Mouse (Mus musculus) midbrain, embryonic 15.5 days (tissue): Measurements from ENCODE around the gene Cox14. TPM values are rescaled to one million over a fixed set of nuclear protein-coding genes. Genes with fewer than 3 reads are reported as not detected.

Experiments used
- ATAC-seq: fragments of 200-750 bp; cut with Nextera tagmentation; replicated peaks from 2 replicates; pipeline ENCODE4 v1.8.0; 2017; ENCODE audit warnings: moderate TSS enrichment
- H3K27ac ChIP-seq: fragments of 300-500 bp; sonication (generic); 2 replicates; pipeline ENCODE4 v1.5.1; 2015; ENCODE audit warnings: mild to moderate bottlenecking, inconsistent platforms
- H3K27me3 ChIP-seq: fragments of 300-500 bp; sonication (generic); replicated peaks from 2 replicates; pipeline ENCODE4 v1.6.1; 2015; ENCODE audit warnings: inconsistent platforms
- H3K36me3 ChIP-seq: fragments of 300-500 bp; sonication (generic); replicated peaks from 2 replicates; pipeline ENCODE4 v1.6.1; 2015; ENCODE audit warnings: inconsistent platforms
- H3K4me1 ChIP-seq: fragments of 300-500 bp; sonication (generic); 2 replicates; pipeline ENCODE4 v1.6.1; 2015; ENCODE audit warnings: inconsistent platforms
- H3K4me2 ChIP-seq: fragments of 300-500 bp; sonication (generic); 2 replicates; pipeline ENCODE4 v1.6.1; 2015; ENCODE audit warnings: inconsistent platforms, mild to moderate bottlenecking, moderate library complexity
- H3K4me3 ChIP-seq: fragments of 300-500 bp; sonication (generic); 2 replicates; pipeline ENCODE4 v1.5.1; 2015; ENCODE audit warnings: mild to moderate bottlenecking, inconsistent platforms
- H3K9ac ChIP-seq: fragments of 300-500 bp; sonication (generic); 2 replicates; pipeline ENCODE4 v1.6.1; 2015; ENCODE audit warnings: mild to moderate bottlenecking, inconsistent platforms
- H3K9me3 ChIP-seq: fragments of 300-500 bp; sonication (generic); 2 replicates; pipeline ENCODE4 v1.6.1; 2016; ENCODE audit warnings: inconsistent platforms
- WGBS: fragments of 180-500 bp; shearing (Covaris S2); methylation state at CpG from one replicate; pipeline ENCODE4 v1.1.7; 2015; ENCODE audit warnings: mixed read lengths; 5-methylcytosine and 5-hydroxymethylcytosine counted together
- polyA plus RNA-seq: library from polyadenylated mRNA; unstranded; fragments of >200 nt; fragmentation: Nextera tagmentation; extraction: Ambion mirVana; gene quantifications from 2 replicates; pipeline ENCODE4 v1.2.1, GENCODE M21; 2015

Gene Cox14
- polyA plus RNA-seq: 150 and 157 TPM in 2 replicates

DNA sequence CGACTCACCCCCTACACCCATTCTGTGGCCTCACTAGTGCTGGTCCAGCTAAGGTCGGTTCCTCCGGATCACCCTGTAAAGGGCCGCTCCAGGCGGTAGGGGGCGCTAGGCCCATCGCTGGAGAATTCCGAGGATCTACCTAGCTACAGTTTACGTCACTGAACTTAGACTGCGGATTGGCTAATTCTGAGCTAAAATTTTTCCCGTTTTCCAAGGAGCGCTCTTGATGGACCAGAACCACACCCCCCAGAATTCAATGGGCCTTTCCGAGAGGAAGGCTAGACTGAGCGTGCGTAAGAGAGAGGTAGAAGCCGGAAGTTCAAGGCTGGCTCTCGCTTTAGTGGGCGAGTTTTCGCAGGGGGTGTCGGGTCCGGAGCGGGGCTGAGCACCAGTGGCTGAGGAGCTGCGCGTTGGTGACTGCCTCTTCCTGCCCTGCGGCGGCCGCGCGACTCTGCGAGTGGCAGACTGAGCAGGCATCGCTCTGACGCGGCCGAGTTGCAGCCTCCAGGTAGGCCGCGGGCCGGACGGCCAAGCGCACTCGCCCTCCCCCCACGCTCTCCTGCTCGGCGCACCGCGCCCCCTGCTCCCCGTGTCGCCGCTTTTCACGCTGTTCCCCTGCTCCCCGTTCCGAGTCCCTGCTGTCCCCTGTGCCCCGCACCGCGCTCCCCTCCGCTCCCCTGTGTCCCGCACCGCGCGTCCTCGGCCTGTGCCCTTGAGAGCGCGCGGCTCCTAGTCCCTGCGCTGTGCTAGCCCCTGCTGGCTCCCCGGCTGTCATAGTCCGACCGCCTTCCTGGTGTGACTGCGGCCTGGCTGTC is at the start of gene Cox14:
TSS of gene Cox14 (plus strand) at position 278 of the 815 bp plus-strand sequence.
- Histone ChIP-seq H3K4me1 (peaks cover 27% of the 10 kb centered on the region), H3K9me3 (no peaks in the 10 kb centered on the region), H3K36me3 (peaks cover 23% of the 10 kb centered on the region), H3K9ac (peak within 1 kb of the TSS; percentile 83), H3K27ac (peak within 1 kb of the TSS; percentile 87), H3K4me2 (peak within 1 kb of the TSS; percentile 74), H3K4me3 (peak within 1 kb of the TSS; percentile 88), H3K27me3 (no peaks in the 10 kb centered on the region)
- peak; percentile 95 for ATAC-seq
- WGBS: under 1% methylated on average over 67 of the region's 68 CpGs

- WGBS: 11% methylated on average over 8 of the region's 8 CpGs
- Histone ChIP-seq H3K9me3 (no peaks in the 10 kb centered on the region), H3K27me3 (no peaks in the 10 kb centered on the region), H3K36me3 (no peaks in the 10 kb centered on the region), H3K9ac (no peak overlapping the region), H3K4me3 (0 out of 2 replicates have a peak overlapping the region, but pooled peaks have one; percentile 5), H3K27ac (peak overlapping the region; percentile 71), H3K4me1 (peaks cover 69% of the 10 kb centered on the region), H3K4me2 (peak overlapping the region; percentile 77)
- ATAC-seq: peak; percentile 38
Observed at GRCm38 (mm10) chr15:99677089-99677488, 48.3 kb upstream of the Cox14 start.

DNA sequence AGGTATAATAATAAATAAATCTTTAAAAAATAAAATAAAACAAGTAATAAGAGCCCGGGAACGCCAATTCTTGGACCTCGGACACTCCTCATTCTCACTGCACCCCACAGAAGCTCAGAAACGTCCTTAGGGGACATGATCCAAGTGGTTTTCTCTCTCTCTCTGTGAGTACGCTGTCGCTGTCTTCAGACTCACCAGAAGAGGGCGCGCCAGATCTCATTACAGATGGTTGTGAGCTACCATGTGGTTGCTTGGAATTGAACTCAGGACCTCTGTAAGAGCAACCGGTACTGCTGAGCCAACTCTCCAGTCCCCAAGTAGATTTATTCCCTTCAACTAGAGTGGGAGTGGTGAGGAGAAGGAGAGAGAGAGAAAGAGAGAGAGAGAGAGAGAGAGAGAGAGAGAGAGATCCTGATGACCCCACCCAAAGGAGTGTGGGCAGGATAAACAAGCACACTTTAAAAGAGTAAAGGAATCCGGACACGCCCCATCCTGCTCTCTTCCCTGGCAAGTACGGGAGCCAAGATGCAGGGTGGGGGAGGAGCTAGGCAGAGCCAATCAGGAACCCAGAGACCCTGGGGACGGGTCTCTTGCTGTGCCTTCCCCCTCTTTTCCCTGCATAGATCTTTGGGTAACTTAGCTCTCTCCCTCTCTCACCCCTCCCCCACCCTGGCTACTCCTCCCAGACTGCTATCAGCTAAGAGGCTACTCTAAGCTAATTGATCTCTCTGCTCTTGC is 47.2 kb upstream of the Cox14 start:
- Histone ChIP-seq H3K4me3 (no peak overlapping the region), H3K9ac (no peak overlapping the region)

GRCm38 (mm10) chr15:99679008-99679407 is 46.4 kb upstream of the Cox14 start:
- Histone ChIP-seq H3K9me3 (no peaks in the 10 kb centered on the region), H3K4me1 (peaks cover 51% of the 10 kb centered on the region), H3K27me3 (no peaks in the 10 kb centered on the region), H3K4me2 (no peak overlapping the region), H3K36me3 (no peaks in the 10 kb centered on the region), H3K9ac (no peak overlapping the region), H3K4me3 (no peak overlapping the region), H3K27ac (no peak overlapping the region)
- 67% methylated on average over 7 of the region's 7 CpGs for WGBS
- ATAC-seq: no peak

More for the DNA sequence above, 47.2 kb upstream of the Cox14 start:
- WGBS: 16% methylated on average over 13 of the region's 13 CpGs
- 0 out of 2 replicates have a peak overlapping the region, but pooled peaks have one; percentile 9 for H3K4me2 ChIP-seq
- H3K27me3 ChIP-seq: no peaks in the 10 kb centered on the region
- peaks cover 58% of the 10 kb centered on the region for H3K4me1 ChIP-seq
- ATAC-seq: no peak
- H3K36me3 ChIP-seq: no peaks in the 10 kb centered on the region
- H3K9me3 ChIP-seq: no peaks in the 10 kb centered on the region
- no peak overlapping the region for H3K27ac ChIP-seq

GRCm38 (mm10) chr15:99682880-99683279 is 42.5 kb upstream of the Cox14 start:
- 96% methylated on average over 7 of the region's 7 CpGs for WGBS
- peaks cover 16% of the 10 kb centered on the region for H3K4me1 ChIP-seq
- no peak for ATAC-seq
- 0 out of 2 replicates have a peak, but pooled peaks cover 4% of the 10 kb centered on the region for H3K36me3 ChIP-seq
- no peak overlapping the region for H3K4me3 ChIP-seq
- H3K27ac ChIP-seq: no peak overlapping the region
- no peak overlapping the region for H3K9ac ChIP-seq
- no peaks in the 10 kb centered on the region for H3K27me3 ChIP-seq
- H3K4me2 ChIP-seq: no peak overlapping the region
- H3K9me3 ChIP-seq: no peaks in the 10 kb centered on the region

DNA sequence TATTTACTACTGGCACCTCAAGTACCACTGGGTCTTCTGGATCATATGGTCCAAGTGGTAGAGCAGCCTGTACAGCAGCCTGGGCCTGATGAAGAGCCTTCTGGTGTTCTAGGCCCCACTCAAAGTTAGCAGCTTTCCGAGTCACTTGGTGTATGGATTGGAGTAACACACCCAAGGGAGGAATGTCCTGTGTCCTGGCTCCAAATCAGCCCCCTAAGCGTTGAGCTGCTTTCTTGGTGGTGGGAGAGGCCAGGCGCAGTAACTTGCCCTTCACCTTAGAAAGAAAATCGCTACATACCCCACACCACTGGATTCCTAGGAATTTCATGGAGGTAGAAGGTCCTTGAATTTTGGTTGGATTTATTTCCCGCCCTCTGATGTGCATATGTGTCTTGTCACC is 41.3 kb upstream of the Cox14 start:
- H3K9ac ChIP-seq: no peak overlapping the region
- no peak overlapping the region for H3K4me2 ChIP-seq
- no peak overlapping the region for H3K27ac ChIP-seq
- no peaks in the 10 kb centered on the region for H3K27me3 ChIP-seq
- peaks cover 4% of the 10 kb centered on the region; the same call in 1 of the 2 replicates for H3K4me1 ChIP-seq
- H3K36me3 ChIP-seq: 0 out of 2 replicates have a peak, but pooled peaks cover 4% of the 10 kb centered on the region
- H3K9me3 ChIP-seq: no peaks in the 10 kb centered on the region
- WGBS: 96% methylated on average over 5 of the region's 5 CpGs
- no peak overlapping the region for H3K4me3 ChIP-seq
- ATAC-seq: no peak

DNA sequence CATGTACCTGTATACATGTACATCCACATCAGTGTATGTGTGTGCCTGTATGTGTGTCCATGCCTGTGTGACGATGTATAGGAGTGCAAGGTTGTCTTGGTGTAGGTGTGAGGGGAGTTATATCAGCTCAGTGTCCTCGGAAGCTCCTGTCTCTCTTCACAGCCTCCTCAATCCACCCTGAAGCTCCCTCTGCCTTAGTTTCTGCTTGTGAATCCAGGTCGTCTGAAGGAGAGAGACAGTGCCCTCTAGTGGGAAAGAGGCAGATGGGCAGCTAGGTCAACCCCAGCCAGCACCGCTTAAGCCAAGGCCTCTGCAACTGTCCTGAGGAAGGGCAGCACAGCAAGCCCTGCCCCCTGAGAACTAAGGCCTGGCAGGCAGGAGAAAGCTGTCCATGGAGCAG is 36.7 kb upstream of the Cox14 start:
- Histone ChIP-seq H3K36me3 (0 out of 2 replicates have a peak, but pooled peaks cover 4% of the 10 kb centered on the region), H3K27me3 (no peaks in the 10 kb centered on the region), H3K4me3 (no peak overlapping the region), H3K4me2 (no peak overlapping the region), H3K9ac (no peak overlapping the region), H3K9me3 (no peaks in the 10 kb centered on the region), H3K27ac (no peak overlapping the region), H3K4me1 (peaks cover 18% of the 10 kb centered on the region)
- WGBS: 4% methylated on average over 4 of the region's 4 CpGs
- 0 out of 2 replicates have a peak, but pooled peaks have one; percentile 34 for ATAC-seq

DNA sequence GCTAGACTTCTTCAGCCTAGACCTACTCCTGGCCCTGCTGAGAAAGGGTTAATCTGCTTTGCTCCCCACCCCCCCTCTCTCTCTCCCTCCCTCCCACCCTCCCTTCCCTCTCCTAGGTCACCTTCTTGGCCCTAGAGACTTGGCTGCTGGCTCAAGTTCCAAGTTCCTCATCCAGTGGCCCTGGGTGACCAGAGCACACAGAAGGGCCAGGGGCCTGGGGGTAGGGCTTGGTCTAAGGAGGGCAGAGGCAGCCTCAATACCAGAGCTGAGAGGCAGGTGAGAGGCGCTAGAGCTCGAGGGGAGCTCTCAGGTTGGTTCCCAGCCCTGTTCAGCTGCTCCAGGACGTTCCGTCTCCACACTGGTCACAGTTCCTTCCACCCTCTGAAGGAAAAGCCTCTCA is 34.5 kb upstream of the Cox14 start:
- ATAC-seq: no peak
- peaks cover 21% of the 10 kb centered on the region for H3K4me1 ChIP-seq
- no peak overlapping the region for H3K27ac ChIP-seq
- H3K27me3 ChIP-seq: no peaks in the 10 kb centered on the region
- no peak overlapping the region for H3K9ac ChIP-seq
- H3K4me2 ChIP-seq: no peak overlapping the region
- H3K36me3 ChIP-seq: peaks cover 12% of the 10 kb centered on the region
- H3K9me3 ChIP-seq: no peaks in the 10 kb centered on the region
- no peak overlapping the region for H3K4me3 ChIP-seq
- WGBS: 14% methylated on average over 4 of the region's 4 CpGs

- Histone ChIP-seq H3K27ac (peak overlapping the region; percentile 19; the same call in 1 of the 2 replicates), H3K9me3 (no peaks in the 10 kb centered on the region), H3K9ac (no peak overlapping the region), H3K4me3 (no peak overlapping the region), H3K4me2 (no peak overlapping the region), H3K36me3 (peaks cover 21% of the 10 kb centered on the region), H3K27me3 (no peaks in the 10 kb centered on the region), H3K4me1 (peaks cover 21% of the 10 kb centered on the region)
- WGBS: 54% methylated on average over 9 of the region's 9 CpGs
- peak; percentile 38; the same call in 1 of the 2 replicates for ATAC-seq
Observed at GRCm38 (mm10) chr15:99691976-99692375, 33.4 kb upstream of the Cox14 start.

DNA sequence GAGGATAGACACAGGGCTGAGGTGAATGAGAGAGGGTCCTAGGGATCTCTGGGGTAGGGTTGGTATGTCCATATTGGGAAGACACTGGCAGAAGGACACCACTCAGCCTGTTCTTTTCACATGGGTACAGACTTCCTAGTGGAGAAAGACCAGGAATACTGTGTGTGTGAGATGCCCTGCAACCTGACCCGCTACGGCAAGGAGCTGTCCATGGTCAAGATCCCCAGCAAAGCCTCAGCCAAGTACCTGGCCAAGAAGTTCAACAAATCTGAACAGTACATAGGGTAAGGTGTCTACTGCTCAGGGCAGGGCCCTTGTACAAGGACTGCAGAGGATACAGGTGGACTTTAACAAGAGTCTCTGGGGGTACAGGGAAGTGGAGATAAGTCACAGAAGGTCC is 28.1 kb upstream of the Cox14 start:
- ATAC-seq: no peak
- H3K9ac ChIP-seq: no peak overlapping the region
- no peaks in the 10 kb centered on the region for H3K9me3 ChIP-seq
- no peak overlapping the region for H3K27ac ChIP-seq
- H3K4me3 ChIP-seq: no peak overlapping the region
- peaks cover 4% of the 10 kb centered on the region; the same call in 1 of the 2 replicates for H3K4me1 ChIP-seq
- WGBS: 40% methylated on average over 2 of the region's 2 CpGs
- H3K36me3 ChIP-seq: peaks cover 24% of the 10 kb centered on the region
- H3K4me2 ChIP-seq: no peak overlapping the region
- no peaks in the 10 kb centered on the region for H3K27me3 ChIP-seq

DNA sequence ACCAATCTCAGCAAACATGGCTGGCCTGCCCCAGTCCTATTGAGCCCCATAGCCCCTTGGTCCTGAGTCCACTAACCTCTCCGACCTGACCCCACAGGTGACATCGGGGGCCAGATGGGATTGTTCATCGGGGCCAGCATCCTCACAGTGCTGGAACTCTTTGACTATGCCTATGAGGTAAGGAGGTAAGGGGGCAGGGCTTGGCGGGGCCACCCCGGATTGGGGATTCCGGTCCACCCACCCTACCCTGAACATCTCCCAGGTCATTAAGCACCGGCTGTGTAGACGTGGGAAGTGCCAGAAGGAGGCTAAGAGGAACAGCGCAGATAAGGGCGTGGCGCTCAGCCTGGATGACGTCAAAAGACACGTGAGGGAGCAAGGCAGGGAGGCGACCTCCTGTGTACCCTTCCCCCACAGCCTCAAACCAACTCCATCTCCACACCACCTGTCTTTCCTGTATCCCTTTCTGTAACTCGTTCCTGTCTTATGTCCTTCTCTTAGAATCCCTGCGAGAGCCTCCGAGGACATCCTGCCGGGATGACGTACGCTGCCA is 26.8 kb upstream of the Cox14 start:
- Histone ChIP-seq H3K27me3 (no peaks in the 10 kb centered on the region), H3K4me1 (peaks cover 14% of the 10 kb centered on the region), H3K27ac (no peak overlapping the region), H3K4me3 (no peak overlapping the region), H3K36me3 (peaks cover 24% of the 10 kb centered on the region), H3K9me3 (no peaks in the 10 kb centered on the region), H3K4me2 (no peak overlapping the region), H3K9ac (no peak overlapping the region)
- 43% methylated on average over 19 of the region's 20 CpGs for WGBS
- ATAC-seq: no peak

GRCm38 (mm10) chr15:99699715-99700114 is 25.7 kb upstream of the Cox14 start:
- Histone ChIP-seq H3K4me1 (peaks cover 21% of the 10 kb centered on the region), H3K27ac (no peak overlapping the region), H3K9me3 (no peaks in the 10 kb centered on the region), H3K4me3 (no peak overlapping the region), H3K36me3 (peaks cover 27% of the 10 kb centered on the region), H3K27me3 (no peaks in the 10 kb centered on the region), H3K9ac (no peak overlapping the region), H3K4me2 (no peak overlapping the region)
- ATAC-seq: no peak
- WGBS: 90% methylated on average over 10 of the region's 10 CpGs
